Mouse (Mus musculus) cerebellum, adult 18-20 months (tissue): Measurements from ENCODE around the gene Oit3.
A peak's percentile ranks its signal among the peaks of the same experiment; 100 is the strongest.

Source experiments
- DNase-seq, 2 experiments: peaks; one replicate each; pipeline ENCODE4 v3.0.0; 2021

Gene Oit3

DNA sequence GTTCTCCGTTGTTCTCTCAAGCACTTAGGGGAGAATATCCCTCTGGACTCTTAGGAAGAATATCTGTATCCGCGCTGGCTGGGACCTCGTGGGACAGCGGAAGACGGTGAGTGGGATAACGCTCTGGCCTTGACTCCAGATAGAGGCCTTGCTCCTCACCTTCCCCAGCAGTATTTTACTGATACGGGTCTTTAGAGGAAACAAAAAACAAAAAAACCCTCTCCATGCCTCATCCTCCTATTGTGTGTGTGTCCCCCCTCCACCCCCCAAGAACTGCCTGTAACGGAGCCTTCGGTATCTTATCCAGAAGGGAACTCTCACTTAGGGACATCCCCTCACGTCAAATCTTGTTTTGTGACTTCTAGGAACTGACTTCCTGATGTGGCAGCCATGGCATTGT, at the start of gene Oit3:
Gene Oit3, minus strand, starts transcription at position 44 of the 400 bp plus-strand sequence.
- DNase-seq: no peak

GRCm38 (mm10) chr10:59490920-59491319, 49.3 kb upstream of the Oit3 start:
- DNase-seq: peak; percentile 70

- DNase-seq: no peak
Measured at GRCm38 (mm10) chr10:59489411-59489810, 47.8 kb upstream of the Oit3 start.

DNA sequence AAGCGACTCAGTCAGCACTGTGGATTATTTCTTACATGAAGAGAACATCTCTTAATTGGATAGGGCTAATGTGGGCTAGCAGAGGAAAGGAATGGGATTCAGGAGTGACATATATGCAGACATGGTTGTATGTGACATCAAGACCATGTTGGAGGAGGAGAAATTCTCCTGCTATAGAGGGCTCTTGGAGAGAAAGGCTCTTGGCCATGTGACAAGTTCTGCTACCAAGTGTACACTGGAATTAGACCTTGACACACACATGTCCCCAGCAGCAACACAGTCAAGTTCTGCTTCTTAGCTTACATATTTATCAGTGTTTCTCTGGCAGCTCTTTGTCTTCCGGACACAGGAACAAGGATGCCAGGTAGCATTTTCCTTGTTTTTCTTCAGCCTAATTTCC, 45.8 kb upstream of the Oit3 start:
- DNase-seq: no peak

- DNase-seq: no peak
Measured at GRCm38 (mm10) chr10:59484318-59484717, 42.7 kb upstream of the Oit3 start.

DNA sequence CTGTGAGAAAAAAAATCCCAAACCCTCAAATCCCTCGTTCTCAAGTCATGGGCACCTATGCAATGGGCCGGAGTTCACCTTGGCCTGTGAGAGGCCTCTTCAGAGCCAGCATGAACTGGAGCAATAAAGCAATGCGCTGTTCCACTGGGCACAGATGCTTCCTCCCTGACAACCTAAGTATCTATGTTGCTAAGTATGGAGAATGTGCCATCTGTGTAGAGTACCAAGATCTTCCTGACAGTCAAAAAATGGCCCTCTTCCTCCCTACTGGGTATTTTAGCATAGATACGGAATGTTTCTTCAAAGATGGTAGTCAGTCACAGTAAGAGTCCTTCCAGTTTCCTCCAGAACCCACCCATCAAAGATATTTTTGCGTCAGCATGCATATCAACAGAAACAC, 39.8 kb upstream of the Oit3 start:
- DNase-seq: no peak

DNA sequence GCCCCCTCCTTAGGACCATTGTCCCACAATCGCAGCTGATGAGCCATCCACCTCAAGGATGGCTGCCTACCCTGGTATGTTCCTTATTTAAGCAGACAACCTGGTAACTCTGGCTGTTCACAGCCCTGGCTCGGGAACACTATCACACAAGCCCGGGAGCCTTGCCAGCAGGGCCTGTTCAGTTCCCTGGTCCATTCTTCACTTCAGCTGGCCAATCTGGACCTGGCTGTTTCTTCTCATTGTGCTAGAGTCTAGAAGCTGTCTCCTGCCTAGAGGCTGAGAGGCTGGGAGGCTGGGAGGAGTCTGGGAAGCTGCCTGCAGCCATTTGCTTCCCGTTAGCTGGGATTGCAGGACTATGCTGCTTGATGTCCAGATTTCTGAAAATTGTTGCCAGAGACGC, 28.9 kb upstream of the Oit3 start:
- DNase-seq: peak; percentile 83 to 87

DNA sequence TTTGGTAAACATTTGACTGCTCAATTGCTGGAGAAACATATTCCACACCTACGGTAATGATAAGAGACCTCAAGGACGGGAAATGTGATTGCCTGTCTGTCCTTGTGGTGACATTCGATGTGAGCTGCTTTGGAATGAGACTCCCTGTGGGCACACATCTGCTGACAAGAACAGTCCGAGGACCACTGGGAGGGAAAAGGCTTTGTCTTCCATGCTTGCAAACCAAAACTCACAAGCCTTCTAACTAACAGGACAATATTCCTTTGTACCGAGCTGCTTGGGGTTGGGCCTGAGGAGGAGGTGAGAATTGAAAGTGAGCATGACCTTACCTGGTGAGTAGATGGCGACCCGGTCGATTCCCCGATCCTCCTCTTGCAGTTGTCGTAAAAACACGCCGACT, 25.7 kb upstream of the Oit3 start:
- no peak for DNase-seq

GRCm38 (mm10) chr10:59466626-59467025, 25.0 kb upstream of the Oit3 start:
- no peak for DNase-seq

GRCm38 (mm10) chr10:59465546-59465945, 24.0 kb upstream of the Oit3 start:
- DNase-seq: no peak

GRCm38 (mm10) chr10:59462307-59462706, 20.7 kb upstream of the Oit3 start:
- no peak for DNase-seq

DNA sequence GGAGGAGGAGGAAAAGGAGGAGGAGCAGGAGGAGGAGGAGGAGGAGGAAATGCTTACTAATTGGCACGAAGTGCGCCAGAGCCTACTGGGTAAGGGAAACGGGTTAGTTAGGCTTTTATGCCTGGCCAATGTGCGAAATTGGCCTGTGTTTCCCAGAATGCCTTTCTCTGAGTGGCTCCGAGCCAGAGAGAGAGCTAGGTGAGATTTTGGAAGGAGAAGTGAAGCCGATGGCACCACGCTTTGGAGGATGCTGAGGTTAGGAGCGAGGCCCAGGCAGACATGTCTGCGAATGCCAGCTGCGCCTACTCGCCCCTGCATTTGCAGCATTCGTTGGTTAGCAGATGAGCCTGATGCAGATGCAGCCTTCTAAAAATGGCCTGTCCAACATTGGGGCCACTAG, 18.2 kb upstream of the Oit3 start:
- peak; percentile 26 to 34 for DNase-seq

- no peak for DNase-seq
Measured at GRCm38 (mm10) chr10:59454631-59455030, 13.1 kb upstream of the Oit3 start.

DNA sequence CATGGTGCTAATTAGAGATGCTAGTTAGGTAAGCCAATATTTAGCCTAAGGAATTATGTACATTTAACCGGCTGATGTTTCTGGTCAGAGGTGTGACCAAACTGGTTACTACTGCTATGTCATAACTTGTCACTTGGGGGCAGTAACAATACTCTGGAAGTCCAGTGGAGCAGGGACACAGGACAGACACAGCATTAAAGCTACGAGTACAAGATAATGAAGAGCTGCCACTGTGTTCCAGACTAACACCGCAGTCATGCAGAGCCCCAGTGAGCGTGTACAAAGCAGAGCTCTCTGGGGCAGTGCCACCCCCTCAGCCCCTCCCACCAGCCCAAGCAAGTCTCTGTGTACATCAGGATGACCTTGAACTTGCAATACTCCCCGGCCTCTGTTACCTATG, 10.3 kb upstream of the Oit3 start:
- DNase-seq: peak in 1 of 2 experiments; percentile 39

DNA sequence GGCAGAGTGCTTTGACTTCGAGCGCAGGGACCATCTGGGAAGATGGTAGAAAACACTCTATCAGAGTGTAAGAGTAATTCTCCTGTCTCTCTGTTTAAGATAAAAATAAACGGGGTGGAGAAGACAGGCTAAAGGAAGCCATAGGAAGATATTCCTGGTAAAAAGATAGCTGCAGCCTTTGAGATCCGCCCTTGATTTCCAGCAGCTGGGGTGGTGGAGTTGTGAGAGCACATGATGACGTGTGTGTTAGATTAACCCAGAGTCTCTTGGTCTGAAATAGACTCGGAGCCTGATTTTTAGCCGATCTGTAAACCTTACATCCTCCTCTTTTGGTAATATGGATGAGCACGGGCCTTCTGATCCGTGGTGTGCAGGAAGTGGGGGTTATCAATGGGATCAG, 6.0 kb upstream of the Oit3 start:
- no peak for DNase-seq

GRCm38 (mm10) chr10:59446911-59447437, 5.4 kb upstream of the Oit3 start:
- no peak for DNase-seq

DNA sequence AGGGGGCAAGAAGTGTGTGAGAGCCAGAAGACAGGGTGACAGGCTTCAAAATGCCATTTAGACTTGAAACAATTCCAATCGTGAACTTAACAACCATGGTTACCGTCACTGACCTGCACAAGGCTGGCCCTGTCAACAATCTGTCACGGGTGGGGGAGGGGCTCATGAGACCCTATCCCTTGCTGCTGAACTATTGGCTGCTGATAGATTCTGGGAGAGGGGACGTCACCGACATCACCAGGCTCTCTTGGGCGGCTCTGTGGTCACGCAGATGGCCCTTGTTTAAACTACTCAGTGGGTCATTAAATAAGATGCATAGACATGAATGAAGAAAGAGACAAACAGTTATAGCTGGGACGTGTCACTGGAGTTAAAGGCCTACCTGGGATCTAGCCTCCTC, 3.1 kb upstream of the Oit3 start:
- no peak for DNase-seq

- DNase-seq: no peak
Measured at GRCm38 (mm10) chr10:59444106-59444505, 2.5 kb upstream of the Oit3 start.

GRCm38 (mm10) chr10:59443212-59443611, 1.6 kb upstream of the Oit3 start:
- DNase-seq: no peak

DNA sequence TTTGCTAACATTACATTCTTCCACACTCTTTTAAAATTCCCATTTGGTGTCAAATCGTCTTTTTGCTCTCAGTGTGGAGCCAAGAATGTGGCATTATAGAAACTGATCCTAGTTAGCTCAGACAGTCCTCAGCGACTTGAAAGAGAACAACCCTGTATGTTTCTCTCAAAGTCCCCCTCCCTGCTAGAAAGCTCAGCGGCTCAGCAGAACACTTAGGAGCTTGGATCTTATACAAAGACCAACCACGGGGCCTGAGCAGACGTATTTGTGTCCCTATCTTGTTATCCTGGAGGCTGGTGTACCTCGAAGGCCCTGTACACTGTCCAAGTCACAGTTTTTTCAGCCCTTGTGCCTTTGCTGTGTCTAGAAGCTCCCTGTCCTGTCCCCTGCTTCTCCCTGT, 1.4 kb downstream of the Oit3 start:
- no peak for DNase-seq

GRCm38 (mm10) chr10:59439508-59439931, 2.1 kb downstream of the Oit3 start:
- no peak for DNase-seq

DNA sequence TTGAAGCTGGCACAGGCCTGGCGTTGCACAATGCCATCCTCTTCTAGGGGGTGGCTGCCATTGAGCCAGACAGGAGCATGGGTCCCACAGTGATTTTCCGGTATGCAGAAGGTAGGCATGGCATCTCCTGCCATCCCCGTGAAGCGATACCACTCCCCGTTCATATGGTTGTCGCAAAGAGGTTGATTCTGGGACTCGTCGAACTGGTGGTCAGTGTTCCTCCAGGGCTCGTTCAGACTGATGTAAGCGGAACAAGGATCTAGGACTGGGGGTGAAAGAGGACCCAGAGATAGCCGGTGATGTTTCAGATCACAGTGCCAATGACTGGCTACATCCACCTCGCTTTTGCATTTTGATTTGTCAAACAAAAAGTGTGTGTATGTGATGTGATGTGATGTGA, 2.9 kb downstream of the Oit3 start:
- DNase-seq: no peak

DNA sequence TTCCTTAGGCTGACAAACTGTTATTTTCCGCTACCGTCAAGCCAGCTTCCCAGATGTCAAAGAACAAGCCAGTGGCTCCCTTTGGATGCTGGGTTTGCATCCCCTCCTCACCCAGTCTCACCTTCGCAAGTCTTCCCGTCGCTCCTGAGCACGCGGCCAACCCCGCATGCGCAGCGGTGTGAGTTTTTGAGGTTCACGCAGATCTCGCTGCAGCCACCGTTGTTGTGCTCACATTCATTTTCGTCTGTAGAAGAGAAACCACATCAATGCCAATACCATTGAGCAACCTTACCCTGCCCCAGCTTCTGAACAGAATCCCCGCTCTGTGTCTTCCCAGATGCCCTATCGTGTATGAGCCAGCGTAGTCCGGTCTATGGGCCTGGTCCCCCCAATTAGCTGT, 5.8 kb downstream of the Oit3 start:
- no peak for DNase-seq

DNA sequence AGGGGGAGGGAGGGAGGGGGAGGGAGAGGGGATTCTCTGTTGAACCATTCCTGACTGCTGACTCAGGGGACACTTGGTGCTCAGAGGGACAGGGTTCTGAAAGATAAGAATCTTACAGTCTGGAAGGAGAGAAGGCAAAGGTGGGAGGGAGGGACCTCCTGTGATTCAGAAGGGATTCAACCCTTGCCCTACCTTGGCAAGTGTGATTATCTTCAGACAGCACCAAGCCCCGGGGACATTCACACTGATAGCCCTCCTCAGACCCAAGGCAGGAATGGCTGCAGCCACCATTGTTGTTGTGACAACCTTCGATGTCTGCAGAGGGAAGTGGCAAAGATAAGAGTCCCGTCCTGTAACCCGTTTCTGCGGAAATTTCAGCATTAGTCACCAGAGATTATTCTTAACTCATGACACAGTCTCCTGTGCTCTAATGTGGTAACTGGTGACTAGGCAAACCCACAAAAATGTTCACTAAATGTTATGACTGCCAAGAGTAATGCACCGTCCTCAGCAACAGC, 10.8 kb downstream of the Oit3 start:
- no peak for DNase-seq

DNA sequence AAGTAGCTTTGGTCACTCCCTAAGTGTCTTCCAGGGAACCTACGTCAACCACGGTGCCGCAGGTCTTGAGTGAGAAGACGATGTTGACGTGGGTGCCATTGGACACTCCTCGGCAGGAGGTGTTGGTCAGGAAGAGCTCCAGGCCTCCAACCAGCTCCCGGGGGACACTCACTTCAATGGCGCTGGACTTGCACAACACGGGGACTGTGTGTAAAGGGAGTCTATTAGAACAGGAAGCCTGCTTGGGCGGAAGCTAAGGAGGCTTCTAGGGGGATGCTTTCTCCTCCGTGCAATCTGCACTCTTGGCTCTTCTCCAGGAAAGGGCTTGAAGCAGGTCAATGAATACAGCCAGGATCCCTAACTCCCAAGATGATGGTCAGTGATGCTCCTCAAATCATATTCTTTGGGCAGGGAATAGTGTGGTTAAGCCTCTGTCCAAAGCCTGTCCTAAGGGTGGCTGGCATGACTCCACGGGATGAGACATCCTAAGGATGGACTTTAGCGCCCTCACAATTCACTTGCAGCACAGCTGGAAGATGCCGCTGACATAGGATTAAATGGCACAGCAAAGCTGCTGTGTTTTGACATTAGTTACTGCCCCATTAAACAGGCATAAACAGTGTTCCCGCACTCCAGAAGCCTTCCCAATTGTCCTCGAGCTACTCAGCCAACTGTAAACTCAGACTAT, 12.0 kb downstream of the Oit3 start:
- no peak for DNase-seq
